Mouse (Mus musculus) limb, embryonic 14.5 days (tissue): ENCODE measurements around the gene Gpr63. TPM values are rescaled to one million over a fixed set of nuclear protein-coding genes. Genes with fewer than 3 reads are reported as not detected.
"Not testable (repeated sequence)": the region's sequence is repeated elsewhere in the genome, so short reads cannot be mapped to it uniquely, and the experiment has no call there.

Experiments
- ATAC-seq: fragments of 200-750 bp; cut with Nextera tagmentation; 2 replicates; pipeline ENCODE4 v1.8.0; 2017; ENCODE audit warnings: low read depth, moderate number of reproducible peaks, moderate TSS enrichment; ENCODE audit not compliant: low FRiP score
- DNase-seq: peaks from one replicate; pipeline ENCODE4 v3.0.0-alpha.2; 2015; ENCODE audit warnings: low spot score
- H3K27ac ChIP-seq: fragments of 300-500 bp; sonication (generic); replicated peaks from 2 replicates; pipeline ENCODE4 v1.5.1; 2014; ENCODE audit warnings: low read depth, mild to moderate bottlenecking, low read length, moderate library complexity, mixed read lengths
- H3K27me3 ChIP-seq: fragments of 300-500 bp; sonication (generic); 2 replicates; pipeline ENCODE4 v1.6.1; 2014; ENCODE audit warnings: low read length, mixed read lengths; ENCODE audit not compliant: control insufficient read depth, insufficient read depth
- H3K36me3 ChIP-seq: fragments of 300-500 bp; sonication (generic); 2 replicates; pipeline ENCODE4 v1.6.1; 2014; ENCODE audit warnings: mild to moderate bottlenecking, low read length, moderate library complexity, mixed read lengths; ENCODE audit not compliant: control insufficient read depth, insufficient read depth
- H3K4me1 ChIP-seq: fragments of 300-500 bp; sonication (generic); 2 replicates; pipeline ENCODE4 v1.6.1; 2014; ENCODE audit warnings: antibody characterized with exemption, low read length, mixed read lengths; ENCODE audit not compliant: control insufficient read depth, insufficient read depth
- H3K4me2 ChIP-seq: fragments of 300-500 bp; sonication (generic); replicated peaks from 2 replicates; pipeline ENCODE4 v1.6.1; 2014; ENCODE audit warnings: low read depth, mild to moderate bottlenecking, low read length, moderate library complexity; ENCODE audit not compliant: severe bottlenecking
- H3K4me3 ChIP-seq: fragments of 300-500 bp; sonication (generic); replicated peaks from 2 replicates; pipeline ENCODE4 v1.5.1; 2014; ENCODE audit warnings: low read length
- H3K9ac ChIP-seq: fragments of 300-500 bp; sonication (generic); 2 replicates; pipeline ENCODE4 v1.6.1; 2014; ENCODE audit warnings: mild to moderate bottlenecking, low read depth, low read length, moderate library complexity; ENCODE audit not compliant: severe bottlenecking
- H3K9me3 ChIP-seq: fragments of 300-500 bp; sonication (generic); 2 replicates; pipeline ENCODE4 v1.6.1; 2016; ENCODE audit warnings: low read length; ENCODE audit not compliant: control insufficient read depth
- POLR2A ChIP-seq: fragments of 200-500 bp; IDR thresholded peaks from 2 replicates; pipeline ENCODE4 v1.8.0; 2012; ENCODE audit warnings: inconsistent platforms, mild to moderate bottlenecking, moderate library complexity, borderline replicate concordance; ENCODE audit not compliant: insufficient read depth, insufficient read length; ENCODE audit errors: extremely low read depth
- WGBS: fragments of 180-500 bp; shearing (Covaris S2); extraction: QIAGEN DNeasy Blood & Tissue Kit; methylation state at CpG from one replicate; pipeline ENCODE4 v1.1.7; 2014; 5-methylcytosine and 5-hydroxymethylcytosine counted together
- polyA plus RNA-seq, 2 experiments: library from polyadenylated mRNA; depleted of rRNA in 1 of 2; stranded (reverse) in 1 of 2; unstranded in 1 of 2; fragments of >200 nt; fragmentation: Nextera tagmentation in 1 of 2; extraction: Ambion mirVana in 1 of 2; gene quantifications; 2 replicates each; pipeline versions ENCODE4 v1.2.1 to v1.2.3; 2012 to 2014

Gpr63 gene
- polyA plus RNA-seq, 2 experiments: 2.1 to 5.6 TPM

DNA sequence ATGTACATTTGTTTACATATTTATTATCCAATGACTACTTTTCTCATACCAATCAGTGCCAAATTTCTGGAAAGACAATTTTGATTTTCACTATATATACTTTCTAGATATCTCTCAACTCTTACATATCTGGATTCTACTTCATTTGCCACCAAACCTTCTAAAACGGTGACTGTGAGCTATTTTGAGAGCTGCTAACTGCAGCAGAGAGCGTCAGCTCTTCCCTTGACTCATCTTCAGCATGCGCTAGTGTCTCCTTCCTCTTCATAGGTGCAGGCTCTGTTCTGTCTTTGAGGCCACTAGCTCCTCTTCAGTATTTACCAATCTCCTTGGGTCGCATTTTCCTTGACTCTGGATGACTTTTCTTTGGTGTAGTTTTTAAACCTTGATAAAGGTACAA lies 63.7 kb downstream of the Gpr63 start:
- Histone ChIP-seq H3K36me3 (no peaks in the 10 kb centered on the region), H3K9ac (no peak overlapping the region), H3K27ac (no peak overlapping the region), H3K4me1 (no peaks in the 10 kb centered on the region), H3K4me3 (no peak overlapping the region), H3K27me3 (no peaks in the 10 kb centered on the region), H3K4me2 (no peak overlapping the region), H3K9me3 (no peaks in the 10 kb centered on the region)
- 80% methylated on average over 4 of the region's 4 CpGs for WGBS
- DNase-seq: no peak
- ATAC-seq: no peak
- TF ChIP-seq POLR2A: no peak

DNA sequence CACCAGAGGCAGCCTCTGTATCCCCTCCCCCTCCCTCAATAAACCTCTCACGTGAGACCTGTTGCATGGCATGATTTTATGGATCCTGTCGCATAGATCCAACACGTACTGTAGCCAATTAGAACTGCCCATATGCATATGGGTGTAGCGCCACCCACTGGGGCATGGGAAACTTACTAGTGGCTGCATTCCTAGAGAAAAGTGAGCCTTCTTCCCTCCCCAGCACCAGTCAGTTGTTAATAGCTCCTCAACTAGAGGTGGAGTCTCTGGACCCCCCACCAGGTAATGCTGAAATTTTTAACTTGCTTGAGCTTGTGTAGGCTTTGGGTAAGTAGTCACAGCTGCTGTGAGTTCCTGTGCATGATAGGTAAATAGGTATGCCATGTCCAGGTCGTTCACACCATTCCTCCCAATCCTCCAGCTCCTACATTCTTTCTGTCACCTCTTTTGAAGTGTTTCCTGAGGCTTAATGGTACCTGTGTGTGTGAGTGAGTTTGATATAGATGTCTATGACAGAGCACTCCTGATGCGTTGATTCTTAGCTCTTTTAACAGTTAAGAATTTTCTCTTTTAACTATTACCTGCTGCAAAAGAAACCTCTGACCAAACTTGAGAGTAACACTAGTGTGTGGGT lies 69.1 kb downstream of the Gpr63 start:
- peak; percentile 14 for DNase-seq
- ATAC-seq: peak; percentile 50; the same call in 1 of the 2 replicates
- Histone ChIP-seq H3K4me1 (peaks cover 12% of the 10 kb centered on the region), H3K9me3 (no peaks in the 10 kb centered on the region), H3K9ac (no peak overlapping the region), H3K4me2 (no peak overlapping the region), H3K36me3 (no peaks in the 10 kb centered on the region), H3K27me3 (no peaks in the 10 kb centered on the region), H3K4me3 (no peak overlapping the region), H3K27ac (no peak overlapping the region)
- no peak for TF ChIP-seq POLR2A
- WGBS: 5% methylated on average over 6 of the region's 6 CpGs

DNA sequence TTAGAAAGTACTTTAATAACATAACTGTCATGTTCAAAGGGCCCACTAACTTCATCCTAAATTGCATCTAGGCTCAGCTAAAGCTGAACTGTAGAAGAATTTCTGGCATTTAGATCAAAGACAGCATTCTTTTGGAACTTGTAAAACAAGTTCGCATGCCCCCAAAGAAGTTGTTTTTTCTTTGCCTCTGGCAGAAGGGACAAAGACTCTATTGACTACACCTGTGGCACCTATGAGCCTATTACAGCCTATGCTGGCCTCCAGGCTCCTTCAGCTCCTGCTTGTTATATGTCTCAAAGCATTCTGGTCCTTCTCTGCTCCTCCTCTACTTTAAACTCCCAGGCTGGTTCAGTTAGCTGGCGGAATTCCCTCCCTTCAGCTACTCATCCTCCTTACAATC lies 69.6 kb downstream of the Gpr63 start:
- 13% methylated on average over 2 of the region's 2 CpGs for WGBS
- DNase-seq (peak; percentile 59), ATAC-seq (no peak)
- Histone ChIP-seq H3K4me1 (peaks cover 12% of the 10 kb centered on the region), H3K4me2 (no peak overlapping the region; the same call in 1 of the 2 replicates), H3K9ac (no peak overlapping the region), H3K27ac (no peak overlapping the region), H3K27me3 (no peaks in the 10 kb centered on the region), H3K36me3 (no peaks in the 10 kb centered on the region), H3K9me3 (no peaks in the 10 kb centered on the region), H3K4me3 (no peak overlapping the region)
- no peak for TF ChIP-seq POLR2A

DNA sequence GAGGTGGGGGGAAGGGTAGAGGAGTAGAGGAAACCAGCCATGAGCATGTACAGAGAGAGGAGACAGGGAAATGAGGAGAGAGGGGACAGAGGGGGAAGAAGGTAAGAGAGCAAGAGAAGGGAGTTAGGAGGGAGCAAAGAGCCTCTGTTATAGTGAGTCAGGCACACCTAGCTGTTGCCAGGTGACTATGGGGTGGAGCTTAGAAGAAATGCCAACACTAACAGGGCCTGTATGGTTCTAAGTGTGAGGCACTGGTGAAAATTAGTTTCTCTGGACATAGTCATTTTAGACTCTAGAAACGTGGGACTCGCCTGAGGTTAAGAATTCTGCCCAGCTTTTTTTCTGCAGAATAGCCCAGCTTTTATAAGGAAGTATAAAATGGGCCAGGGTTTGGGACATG lies 71.1 kb downstream of the Gpr63 start:
- no peak overlapping the region for H3K9ac ChIP-seq
- DNase-seq (no peak), ATAC-seq (no peak)
- H3K9me3 ChIP-seq: 0 out of 2 replicates have a peak, but pooled peaks cover 2% of the 10 kb centered on the region
- H3K4me1 ChIP-seq: peaks cover 12% of the 10 kb centered on the region
- no peak overlapping the region for H3K4me2 ChIP-seq
- H3K36me3 ChIP-seq: no peaks in the 10 kb centered on the region
- no peaks in the 10 kb centered on the region for H3K27me3 ChIP-seq
- 62% methylated on average over 2 of the region's 2 CpGs for WGBS
- TF ChIP-seq POLR2A: no peak
- H3K4me3 ChIP-seq: no peak overlapping the region
- H3K27ac ChIP-seq: no peak overlapping the region; the same call in 1 of the 2 replicates

DNA sequence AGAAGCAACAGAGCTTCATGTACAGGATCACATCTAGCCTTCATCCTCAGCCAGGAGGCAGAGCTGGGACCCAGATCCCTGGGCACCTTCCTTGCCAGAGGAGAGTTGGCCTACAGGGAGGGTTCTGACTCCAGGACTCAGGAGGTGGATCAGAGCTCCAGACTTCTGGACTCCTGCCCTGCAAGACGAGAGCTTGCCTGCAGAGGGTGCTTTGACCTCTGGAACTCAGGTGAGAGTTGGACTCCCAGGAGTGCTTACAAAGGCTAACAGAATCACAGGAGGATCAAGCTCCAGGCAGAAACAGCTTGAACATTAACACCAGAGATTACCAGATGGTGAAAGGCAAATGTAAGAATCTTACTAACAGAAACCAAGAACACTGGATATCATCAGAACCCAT lies 89.3 kb downstream of the Gpr63 start:
- DNase-seq, H3K4me3 ChIP-seq, H3K27ac ChIP-seq, ATAC-seq, H3K9me3 ChIP-seq, H3K9ac ChIP-seq, H3K27me3 ChIP-seq, H3K4me1 ChIP-seq, H3K4me2 ChIP-seq, H3K36me3 ChIP-seq: not testable (repeated sequence)
- WGBS: 64% methylated on average over 1 of the region's 1 CpGs

Other genes starting within 250 kb of the Gpr63 start
- gene Klhl32, start 115.3 kb upstream of the Gpr63 start, polyA plus RNA-seq (2012; rRNA removed): 1.5 TPM in 2 replicates
- 3.0 and 4.2 TPM in 2 replicates for gene Klhl32, start 115.3 kb upstream of the Gpr63 start, polyA plus RNA-seq (2014; fragmentation: Nextera tagmentation; extraction: Ambion mirVana)
- gene Ndufaf4, start 68.3 kb upstream of the Gpr63 start, polyA plus RNA-seq (2012; rRNA removed): 9.0 and 12.5 TPM in 2 replicates
- 41.9 and 46.1 TPM in 2 replicates for gene Ndufaf4, start 68.3 kb upstream of the Gpr63 start, polyA plus RNA-seq (2014; fragmentation: Nextera tagmentation; extraction: Ambion mirVana)